8 mouse cellular contexts compared by ENCODE assay signal in genomic region chr6:83137576-83137950, GRCm38 (mm10). TPM values are rescaled to one million over a fixed set of nuclear protein-coding genes. Genes with fewer than 3 reads are reported as not detected.
DNase-seq lines count a peak whose midpoint lies in the region; ATAC-seq and TF ChIP-seq lines count a peak whose summit lies in the region.

No protein-coding gene starts in this region.

- H3K36me3 ChIP-seq in forebrain, embryonic 13.5 days (ENCODE audit: poor library complexity, severe bottlenecking), result no peaks in the 10 kb centered on the region
- no peaks in the 10 kb centered on the region for H3K36me3 ChIP-seq in heart, embryonic 16.5 days (ENCODE audit: control insufficient read depth, insufficient read depth)
- no peaks in the 10 kb centered on the region for H3K36me3 ChIP-seq in liver, embryonic 14.5 days (replicated peaks; ENCODE audit: control insufficient read depth, insufficient read depth, low read depth)
- H3K36me3 ChIP-seq in neural tube, embryonic 11.5 days (ENCODE audit: control insufficient read depth, insufficient read depth, low read length), result no peaks in the 10 kb centered on the region

- no peaks in the 10 kb centered on the region for H3K9me3 ChIP-seq in forebrain, embryonic 13.5 days (replicated peaks)
- H3K9me3 ChIP-seq in heart, embryonic 16.5 days (replicated peaks; ENCODE audit: control insufficient read depth, low read length), result no peaks in the 10 kb centered on the region
- H3K9me3 ChIP-seq in liver, embryonic 14.5 days (ENCODE audit: control insufficient read depth, low read length), result no peaks in the 10 kb centered on the region
- H3K9me3 ChIP-seq in neural tube, embryonic 11.5 days (ENCODE audit: control insufficient read depth, low read length), result no peaks in the 10 kb centered on the region

- H3K9ac ChIP-seq in forebrain, embryonic 13.5 days, result peak overlapping the region; percentile 70
- peak overlapping the region; percentile 94 for H3K9ac ChIP-seq in heart, embryonic 16.5 days (ENCODE audit: low read length)
- H3K9ac ChIP-seq in liver, embryonic 14.5 days (replicated peaks), result peak overlapping the region; percentile 50
- peak overlapping the region; percentile 98 for H3K9ac ChIP-seq in neural tube, embryonic 11.5 days (ENCODE audit: low read length)

- peak overlapping the region; percentile 78 for H3K27ac ChIP-seq in forebrain, embryonic 13.5 days
- H3K27ac ChIP-seq in heart, embryonic 16.5 days (ENCODE audit: low read length), result peak overlapping the region; percentile 99
- H3K27ac ChIP-seq in liver, embryonic 14.5 days, result peak overlapping the region; percentile 41
- H3K27ac ChIP-seq in neural tube, embryonic 11.5 days (ENCODE audit: low read depth, low read length), result peak overlapping the region; percentile 99

- WGBS in forebrain, embryonic 13.5 days, result under 1% methylated on average over 12 of the region's 12 CpGs
- 0% methylated on average over 12 of the region's 12 CpGs for WGBS in heart, embryonic 16.5 days
- WGBS in liver, embryonic 14.5 days (ENCODE audit: insufficient replicate concordance), result under 1% methylated on average over 12 of the region's 12 CpGs
- 0% methylated on average over 12 of the region's 12 CpGs for WGBS in neural tube, embryonic 11.5 days

- peak overlapping the region; percentile 67 for H3K4me2 ChIP-seq in forebrain, embryonic 13.5 days
- H3K4me2 ChIP-seq in heart, embryonic 16.5 days (ENCODE audit: low read depth, low read length), result peak overlapping the region; percentile 81
- peak overlapping the region; percentile 66 for H3K4me2 ChIP-seq in liver, embryonic 14.5 days (ENCODE audit: low read depth)
- H3K4me2 ChIP-seq in neural tube, embryonic 11.5 days (ENCODE audit: low read depth), result peak overlapping the region; percentile 91

- ATAC-seq in forebrain, embryonic 13.5 days, result peak; percentile 59
- peak; percentile 78 for ATAC-seq in heart, embryonic 16.5 days (replicated peaks; ENCODE audit: extremely low read depth, insufficient read depth, low FRiP score)
- peak; percentile 66 for ATAC-seq in liver, embryonic 14.5 days (ENCODE audit: insufficient read depth)
- peak; percentile 76 for ATAC-seq in neural tube, embryonic 11.5 days (ENCODE audit: insufficient read depth, low FRiP score, low TSS enrichment)

- DNase-seq in 416B (ENCODE audit: low read depth), result peak; percentile 83
- peak; percentile 94 for DNase-seq in adrenal gland, adult 2 months
- DNase-seq in kidney, postnatal 14 days, result peak; percentile 94
- DNase-seq in liver, embryonic 14.5 days (ENCODE audit: low read depth in 3 of 3, low spot score in 3 of 3), result peak in 1 of 3 experiments; percentile 29
- peak; percentile 90 for DNase-seq in neural tube, embryonic 11.5 days (ENCODE audit: low spot score)
- DNase-seq in yolk sac, embryonic 10.5 days (ENCODE audit: low spot score), result peak; percentile 93

- no peak for TF ChIP-seq CTCF in liver, embryonic 14.5 days (IDR thresholded peaks at IDR 0.05; ENCODE audit: low read depth)

- peak overlapping the region; percentile 41 for H3K4me3 ChIP-seq in forebrain, embryonic 13.5 days
- H3K4me3 ChIP-seq in heart, embryonic 16.5 days (ENCODE audit: low read length), result peak overlapping the region; percentile 68
- peak overlapping the region; percentile 53 to 55 for H3K4me3 ChIP-seq in liver, embryonic 14.5 days (ENCODE audit: insufficient read depth in 1 of 2, low read depth in 2 of 2, low read length in 2 of 2)
- H3K4me3 ChIP-seq in neural tube, embryonic 11.5 days (ENCODE audit: low read depth, low read length), result peak overlapping the region; percentile 58

- no peak for TF ChIP-seq EP300 in liver, embryonic 14.5 days (IDR thresholded peaks at IDR 0.05; ENCODE audit: low read depth)

- peaks cover 31% of the 10 kb centered on the region for H3K27me3 ChIP-seq in forebrain, embryonic 13.5 days
- no peaks in the 10 kb centered on the region for H3K27me3 ChIP-seq in heart, embryonic 16.5 days (ENCODE audit: control insufficient read depth, insufficient read depth, low read length)
- peaks cover 31% of the 10 kb centered on the region for H3K27me3 ChIP-seq in liver, embryonic 14.5 days (ENCODE audit: control insufficient read depth, insufficient read depth, low read length)
- no peaks in the 10 kb centered on the region for H3K27me3 ChIP-seq in neural tube, embryonic 11.5 days (ENCODE audit: control insufficient read depth, insufficient read depth, low read length)

- peaks cover 41% of the 10 kb centered on the region for H3K4me1 ChIP-seq in forebrain, embryonic 13.5 days
- H3K4me1 ChIP-seq in heart, embryonic 16.5 days (ENCODE audit: control insufficient read depth, insufficient read depth, low read length), result peaks cover 31% of the 10 kb centered on the region
- peaks cover 4 to 8% of the 10 kb centered on the region in 2 experiments; a peak in 3 of 4 replicates for H3K4me1 ChIP-seq in liver, embryonic 14.5 days (replicated peaks; ENCODE audit: control insufficient read depth in 2 of 2, insufficient read depth in 2 of 2, low read length in 1 of 2)
- H3K4me1 ChIP-seq in neural tube, embryonic 11.5 days (ENCODE audit: control insufficient read depth, insufficient read depth, low read length), result peaks cover 30% of the 10 kb centered on the region

RNA-seq across cellular contexts. Expression of gene Rtkn, which starts 2.3 kb away (rescaled TPM):
- 10 to 100 TPM in 1 of 2 experiments, 1 to 10 TPM in 1; 9.5 to 10.2 TPM for total RNA-seq in adrenal gland, adult 2 months (2021)
- 93.6 and 100 TPM in 2 replicates for polyA plus RNA-seq in adrenal gland, adult 2 months (2012; rRNA removed)
- polyA plus RNA-seq in forebrain, embryonic 13.5 days (2015; fragmentation: Nextera tagmentation; extraction: Ambion mirVana), result 10.4 and 10.5 TPM in 2 replicates
- 21.1 and 26.0 TPM in 2 replicates for polyA plus RNA-seq in heart, embryonic 16.5 days (2015; fragmentation: Nextera tagmentation; extraction: Ambion mirVana)
- 11.1 TPM in 2 replicates for polyA plus RNA-seq in liver, embryonic 14.5 days (2012; rRNA removed)
- polyA plus RNA-seq in liver, embryonic 14.5 days (2014; fragmentation: Nextera tagmentation; extraction: Ambion mirVana), result 5.3 and 5.5 TPM in 2 replicates
- polyA plus RNA-seq in neural tube, embryonic 11.5 days (2014; fragmentation: Nextera tagmentation; extraction: Ambion mirVana), result 20.6 and 22.1 TPM in 2 replicates

RNA-seq across cellular contexts. Expression of gene Ino80b, which starts 12.3 kb away (rescaled TPM):
- total RNA-seq in adrenal gland, adult 2 months (2021), result 10 to 100 TPM; 16.1 to 27.3 TPM
- 90.2 and 102 TPM in 2 replicates for polyA plus RNA-seq in adrenal gland, adult 2 months (2012; rRNA removed)
- polyA plus RNA-seq in forebrain, embryonic 13.5 days (2015; fragmentation: Nextera tagmentation; extraction: Ambion mirVana), result 13.2 and 13.3 TPM in 2 replicates
- 7.4 and 8.1 TPM in 2 replicates for polyA plus RNA-seq in heart, embryonic 16.5 days (2015; fragmentation: Nextera tagmentation; extraction: Ambion mirVana)
- 9.4 and 11.6 TPM in 2 replicates for polyA plus RNA-seq in liver, embryonic 14.5 days (2012; rRNA removed)
- polyA plus RNA-seq in liver, embryonic 14.5 days (2014; fragmentation: Nextera tagmentation; extraction: Ambion mirVana), result 4.4 and 5.2 TPM in 2 replicates
- polyA plus RNA-seq in neural tube, embryonic 11.5 days (2014; fragmentation: Nextera tagmentation; extraction: Ambion mirVana), result 19.8 and 23.4 TPM in 2 replicates

RNA-seq across cellular contexts. Expression of gene Wbp1, which starts 16.2 kb away (rescaled TPM):
- total RNA-seq in adrenal gland, adult 2 months (2021), result 100 to 1,000 TPM in 1 of 2 experiments, 10 to 100 TPM in 1; 79.1 to 117 TPM
- 388 and 405 TPM in 2 replicates for polyA plus RNA-seq in adrenal gland, adult 2 months (2012; rRNA removed)
- polyA plus RNA-seq in forebrain, embryonic 13.5 days (2015; fragmentation: Nextera tagmentation; extraction: Ambion mirVana), result 239 and 249 TPM in 2 replicates
- 96.1 and 98.3 TPM in 2 replicates for polyA plus RNA-seq in heart, embryonic 16.5 days (2015; fragmentation: Nextera tagmentation; extraction: Ambion mirVana)
- polyA plus RNA-seq in liver, embryonic 14.5 days (2012; rRNA removed), result 27.7 and 33.6 TPM in 2 replicates
- 22.0 and 27.1 TPM in 2 replicates for polyA plus RNA-seq in liver, embryonic 14.5 days (2014; fragmentation: Nextera tagmentation; extraction: Ambion mirVana)
- polyA plus RNA-seq in neural tube, embryonic 11.5 days (2014; fragmentation: Nextera tagmentation; extraction: Ambion mirVana), result 169 and 177 TPM in 2 replicates

RNA-seq across cellular contexts. Expression of gene Wdr54, which starts 18.6 kb away (rescaled TPM):
- total RNA-seq in adrenal gland, adult 2 months (2021), result 1 to 10 TPM; 2.2 to 4.7 TPM
- polyA plus RNA-seq in adrenal gland, adult 2 months (2012; rRNA removed), result 3.4 and 4.8 TPM in 2 replicates
- 17.5 and 18.4 TPM in 2 replicates for polyA plus RNA-seq in forebrain, embryonic 13.5 days (2015; fragmentation: Nextera tagmentation; extraction: Ambion mirVana)
- 3.8 and 5.4 TPM in 2 replicates for polyA plus RNA-seq in heart, embryonic 16.5 days (2015; fragmentation: Nextera tagmentation; extraction: Ambion mirVana)
- polyA plus RNA-seq in liver, embryonic 14.5 days (2012; rRNA removed), result 0.15 and 0.44 TPM in 2 replicates
- 0.32 and 0.35 TPM in 2 replicates for polyA plus RNA-seq in liver, embryonic 14.5 days (2014; fragmentation: Nextera tagmentation; extraction: Ambion mirVana)
- 12.2 and 14.5 TPM in 2 replicates for polyA plus RNA-seq in neural tube, embryonic 11.5 days (2014; fragmentation: Nextera tagmentation; extraction: Ambion mirVana)

RNA-seq across cellular contexts. Expression of gene 1700003E16Rik, which starts 18.6 kb away (rescaled TPM):
- 1 to 10 TPM; 1.1 to 1.3 TPM for total RNA-seq in adrenal gland, adult 2 months (2021)
- 1.0 and 1.4 TPM in 2 replicates for polyA plus RNA-seq in adrenal gland, adult 2 months (2012; rRNA removed)
- polyA plus RNA-seq in forebrain, embryonic 13.5 days (2015; fragmentation: Nextera tagmentation; extraction: Ambion mirVana), result 2.7 and 3.6 TPM in 2 replicates
- 1.5 and 2.2 TPM in 2 replicates for polyA plus RNA-seq in heart, embryonic 16.5 days (2015; fragmentation: Nextera tagmentation; extraction: Ambion mirVana)
- not detected in 2 replicates for polyA plus RNA-seq in liver, embryonic 14.5 days (2012; rRNA removed)
- 0.06 and 0.15 TPM in 2 replicates for polyA plus RNA-seq in liver, embryonic 14.5 days (2014; fragmentation: Nextera tagmentation; extraction: Ambion mirVana)
- 1.4 and 1.5 TPM in 2 replicates for polyA plus RNA-seq in neural tube, embryonic 11.5 days (2014; fragmentation: Nextera tagmentation; extraction: Ambion mirVana)

Comparison
In these comparisons a context has a peak if more than half of its experiments do, and no peak if none do; other contexts are left out.
1. H3K27ac ChIP-seq: peak in every context shown above with its lines; median percentile 99 in heart, embryonic 16.5 days; 99 in neural tube, embryonic 11.5 days; 78 in forebrain, embryonic 13.5 days; 41 in liver, embryonic 14.5 days.